Mouse (Mus musculus): ENCODE measurements around the gene Nuf2.
"Not testable (repeated sequence)": the region's sequence is repeated elsewhere in the genome, so short reads cannot be mapped to it uniquely, and the experiment has no call there.

The Nuf2 gene

GRCm38 (mm10) chr1:169530876-169531701, at the start of gene Nuf2:
Gene Nuf2 (minus strand): TSS chr1:169531464.
- DNase-seq (ENCODE audit: low spot score in 2 of 2), result peak; percentile 98 to 100

- no peak for DNase-seq (ENCODE audit: low spot score in 2 of 2)
Observed at GRCm38 (mm10) chr1:169579572-169579971, 48.3 kb upstream of the Nuf2 start.

GRCm38 (mm10) chr1:169574136-169574535, 42.9 kb upstream of the Nuf2 start:
- no peak for DNase-seq (ENCODE audit: low spot score in 2 of 2)

GRCm38 (mm10) chr1:169555621-169556020, 24.4 kb upstream of the Nuf2 start:
- no peak for DNase-seq (ENCODE audit: low spot score in 2 of 2)

- no peak for DNase-seq (ENCODE audit: low spot score in 2 of 2)
Observed at GRCm38 (mm10) chr1:169555019-169555418, 23.8 kb upstream of the Nuf2 start.

- DNase-seq (ENCODE audit: low spot score in 2 of 2), result no peak
Observed at GRCm38 (mm10) chr1:169553446-169553845, 22.2 kb upstream of the Nuf2 start.

GRCm38 (mm10) chr1:169540415-169540814, 9.2 kb upstream of the Nuf2 start:
- DNase-seq (ENCODE audit: low spot score in 2 of 2), result no peak

GRCm38 (mm10) chr1:169531702-169532535, 655 bp upstream of the Nuf2 start:
- peak; percentile 88 to 91 for DNase-seq (ENCODE audit: low spot score in 2 of 2)

GRCm38 (mm10) chr1:169529996-169530518, 1.2 kb downstream of the Nuf2 start:
- no peak for DNase-seq (ENCODE audit: low spot score in 2 of 2)

GRCm38 (mm10) chr1:169526006-169526680, 5.1 kb downstream of the Nuf2 start:
- DNase-seq (ENCODE audit: low spot score in 2 of 2), result no peak

GRCm38 (mm10) chr1:169519337-169519736, 11.9 kb downstream of the Nuf2 start:
- peak; percentile 19 to 45 for DNase-seq (ENCODE audit: low spot score in 2 of 2)

GRCm38 (mm10) chr1:169517899-169518517, 13.3 kb downstream of the Nuf2 start:
- not testable (repeated sequence) for DNase-seq (ENCODE audit: low spot score in 2 of 2)

GRCm38 (mm10) chr1:169517376-169517892, 13.8 kb downstream of the Nuf2 start:
- DNase-seq (ENCODE audit: low spot score in 2 of 2), result no peak

- no peak for DNase-seq (ENCODE audit: low spot score in 2 of 2)
Observed at GRCm38 (mm10) chr1:169506354-169506753, 24.9 kb downstream of the Nuf2 start.

GRCm38 (mm10) chr1:169502876-169503275, 28.4 kb downstream of the Nuf2 start:
- DNase-seq (ENCODE audit: low spot score in 2 of 2), result no peak

GRCm38 (mm10) chr1:169495621-169496020, 35.6 kb downstream of the Nuf2 start:
- peak; percentile 76 to 77 for DNase-seq (ENCODE audit: low spot score in 2 of 2)

GRCm38 (mm10) chr1:169491561-169491960, 39.7 kb downstream of the Nuf2 start:
- no peak for DNase-seq (ENCODE audit: low spot score in 2 of 2)

GRCm38 (mm10) chr1:169485408-169485885, 45.8 kb downstream of the Nuf2 start:
- DNase-seq (ENCODE audit: low spot score in 2 of 2), result peak; percentile 24 to 51

GRCm38 (mm10) chr1:169484565-169484964, 46.7 kb downstream of the Nuf2 start:
- DNase-seq (ENCODE audit: low spot score in 2 of 2), result no peak

- no peak for DNase-seq (ENCODE audit: low spot score in 2 of 2)
Observed at GRCm38 (mm10) chr1:169482596-169483335, 48.5 kb downstream of the Nuf2 start.
